Mouse (Mus musculus) embryo, embryonic 10 days (tissue): ENCODE measurements around the gene Gemin7.

ENCODE experiments used
- DNase-seq: peaks from one replicate; pipeline ENCODE4 v3.0.0-alpha.2; 2015; ENCODE audit warnings: low spot score

The Gemin7 gene

GRCm38 (mm10) chr7:19546007-19546406, 31.4 kb downstream of the Gemin7 start:
- no peak for DNase-seq

- no peak for DNase-seq
Measured at GRCm38 (mm10) chr7:19543584-19543983, 33.8 kb downstream of the Gemin7 start.

- DNase-seq = no peak
Measured at GRCm38 (mm10) chr7:19542155-19542691, 35.2 kb downstream of the Gemin7 start.

- no peak for DNase-seq
Measured at GRCm38 (mm10) chr7:19541681-19542154, 35.7 kb downstream of the Gemin7 start.

GRCm38 (mm10) chr7:19540771-19541566, 36.4 kb downstream of the Gemin7 start:
- DNase-seq = no peak

- DNase-seq = no peak
Measured at GRCm38 (mm10) chr7:19534676-19535075, 42.7 kb downstream of the Gemin7 start.

GRCm38 (mm10) chr7:19532240-19532639, 45.2 kb downstream of the Gemin7 start:
- DNase-seq = no peak

GRCm38 (mm10) chr7:19531077-19531476, 46.3 kb downstream of the Gemin7 start:
- DNase-seq = no peak

- DNase-seq = no peak
Measured at GRCm38 (mm10) chr7:19525105-19525481, 52.3 kb downstream of the Gemin7 start.

GRCm38 (mm10) chr7:19524420-19525104, 52.8 kb downstream of the Gemin7 start:
- DNase-seq = no peak

- DNase-seq = peak; percentile 72
Measured at GRCm38 (mm10) chr7:19523757-19524419, 53.5 kb downstream of the Gemin7 start.

- DNase-seq = peak; percentile 31
Measured at GRCm38 (mm10) chr7:19523017-19523756, 54.2 kb downstream of the Gemin7 start.

- DNase-seq = peak; percentile 32
Measured at GRCm38 (mm10) chr7:19520032-19520431, 57.4 kb downstream of the Gemin7 start.

GRCm38 (mm10) chr7:19517652-19518365, 59.6 kb downstream of the Gemin7 start, which contains the start of gene Nkpd1:
Gene Nkpd1 (plus strand): TSS chr7:19517838.
- peak; percentile 62 for DNase-seq
